Mouse (Mus musculus): Measurements from ENCODE around the gene Trio.

The Trio gene

GRCm38 (mm10) chr15:27991066-27991701, 34.5 kb downstream of the Trio start:
- no peak for DNase-seq

- no peak for DNase-seq
These were observed 37.7 kb downstream of the Trio start for GRCm38 (mm10) chr15:27987979-27988378.

GRCm38 (mm10) chr15:27984881-27985280, 40.8 kb downstream of the Trio start:
- DNase-seq = no peak

GRCm38 (mm10) chr15:27981764-27982500, 43.7 kb downstream of the Trio start:
- no peak for DNase-seq

- no peak for DNase-seq
These were observed 44.4 kb downstream of the Trio start for GRCm38 (mm10) chr15:27981258-27981657.

- DNase-seq = peak; percentile 73
These were observed 45.2 kb downstream of the Trio start for GRCm38 (mm10) chr15:27980436-27980835.

GRCm38 (mm10) chr15:27976950-27977349, 48.7 kb downstream of the Trio start:
- no peak for DNase-seq

- no peak for DNase-seq
These were observed 49.3 kb downstream of the Trio start for GRCm38 (mm10) chr15:27976366-27976765.

GRCm38 (mm10) chr15:27974637-27975036, 51.0 kb downstream of the Trio start:
- DNase-seq = no peak

GRCm38 (mm10) chr15:27968183-27968582, 57.5 kb downstream of the Trio start:
- no peak for DNase-seq

- DNase-seq = no peak
These were observed 58.3 kb downstream of the Trio start for GRCm38 (mm10) chr15:27967128-27967876.

- DNase-seq = no peak
These were observed 60.8 kb downstream of the Trio start for GRCm38 (mm10) chr15:27964877-27965276.

GRCm38 (mm10) chr15:27963506-27963905, 62.1 kb downstream of the Trio start:
- DNase-seq = peak; percentile 30

- DNase-seq = no peak
These were observed 65.0 kb downstream of the Trio start for GRCm38 (mm10) chr15:27960642-27961041.

GRCm38 (mm10) chr15:27957867-27958266, 67.8 kb downstream of the Trio start:
- no peak for DNase-seq

- no peak for DNase-seq
These were observed 70.0 kb downstream of the Trio start for GRCm38 (mm10) chr15:27955614-27956013.

GRCm38 (mm10) chr15:27954356-27954755, 71.3 kb downstream of the Trio start:
- no peak for DNase-seq

- no peak for DNase-seq
These were observed 72.1 kb downstream of the Trio start for GRCm38 (mm10) chr15:27953570-27953969.

GRCm38 (mm10) chr15:27951195-27951594, 74.5 kb downstream of the Trio start:
- no peak for DNase-seq

- no peak for DNase-seq
These were observed 76.5 kb downstream of the Trio start for GRCm38 (mm10) chr15:27949196-27949595.

GRCm38 (mm10) chr15:27947880-27948279, 77.8 kb downstream of the Trio start:
- no peak for DNase-seq

- no peak for DNase-seq
These were observed 80.1 kb downstream of the Trio start for GRCm38 (mm10) chr15:27945570-27945969.

GRCm38 (mm10) chr15:27944898-27945297, 80.8 kb downstream of the Trio start:
- no peak for DNase-seq

Data from kidney, adult 11 months (tissue).